Mouse (Mus musculus) heart, postnatal 10 days (tissue): ENCODE measurements around the gene Wdr89. TPM values are rescaled to one million over a fixed set of nuclear protein-coding genes. Genes with fewer than 3 reads are reported as not detected.

ENCODE experiments used
- DNase-seq, 2 experiments: peaks; one replicate each; pipeline ENCODE4 v3.0.0; 2021
- intact Hi-C: fragments of 180-260 bp; cut with DNase I; formaldehyde crosslinking; loops from one replicate; pipeline ENCODE4 v1.15.1; 2025
- total RNA-seq, 2 experiments: library from RNA; stranded (reverse); gene quantifications; 2 replicates each; pipeline ENCODE4 v1.2.3; 2021

The Wdr89 gene
- total RNA-seq, 2 experiments from 2014 or later: 2.5 to 3.6 TPM

GRCm38 (mm10) chr12:75670611-75671010, 1.3 kb upstream of the Wdr89 start:
- intact Hi-C loops: loop anchor here (5.0 kb wide), 1 partner anchor 102 kb away; no protein-coding TSS in a partner anchor
- no peak for DNase-seq

- no peak for DNase-seq
- intact Hi-C loops: loop anchor here (5.0 kb wide), 1 partner anchor 72 kb away; the partner anchor contains the start of gene Ppp2r5e
Measured at GRCm38 (mm10) chr12:75668916-75669257, 450 bp downstream of the Wdr89 start.

- intact Hi-C loops: loop anchor here (5.0 kb wide), 1 partner anchor 71 kb away; the partner anchor contains the start of gene Ppp2r5e
- DNase-seq: no peak
Measured at GRCm38 (mm10) chr12:75668221-75668620, 1.1 kb downstream of the Wdr89 start.

GRCm38 (mm10) chr12:75666939-75667338, 2.4 kb downstream of the Wdr89 start:
- DNase-seq: no peak
- intact Hi-C loops: loop anchor here (5.0 kb wide), 1 partner anchor 70 kb away; the partner anchor contains the start of gene Ppp2r5e

GRCm38 (mm10) chr12:75664516-75664810, 4.9 kb downstream of the Wdr89 start:
- DNase-seq: no peak
- intact Hi-C loops: no loop called here

GRCm38 (mm10) chr12:75663646-75664515, 5.5 kb downstream of the Wdr89 start:
- DNase-seq: no peak
- intact Hi-C loops: no loop called here

GRCm38 (mm10) chr12:75662376-75662775, 7.0 kb downstream of the Wdr89 start:
- no peak for DNase-seq
- intact Hi-C loops: no loop called here

- intact Hi-C loops: no loop called here
- no peak for DNase-seq
Measured at GRCm38 (mm10) chr12:75658403-75658802, 10.9 kb downstream of the Wdr89 start.

- intact Hi-C loops: loop anchor here (1.0 kb wide), 1 partner anchor 192 kb away; no protein-coding TSS in a partner anchor
- DNase-seq: peak; percentile 45 to 58
Measured at GRCm38 (mm10) chr12:75656580-75656979, 12.8 kb downstream of the Wdr89 start.

- intact Hi-C loops: no loop called here
- DNase-seq: no peak
Measured at GRCm38 (mm10) chr12:75654247-75654801, 15.0 kb downstream of the Wdr89 start.

- intact Hi-C loops: no loop called here
Measured at GRCm38 (mm10) chr12:75649706-75650093, 19.6 kb downstream of the Wdr89 start.

GRCm38 (mm10) chr12:75649058-75649705, 20.2 kb downstream of the Wdr89 start:
- no peak for DNase-seq
- intact Hi-C loops: no loop called here

More at GRCm38 (mm10) chr12:75649706-75650093, 19.6 kb downstream of the Wdr89 start:
- DNase-seq: no peak

GRCm38 (mm10) chr12:75648281-75648680, 21.1 kb downstream of the Wdr89 start:
- no peak for DNase-seq
- intact Hi-C loops: no loop called here

- intact Hi-C loops: no loop called here
- DNase-seq: no peak
Measured at GRCm38 (mm10) chr12:75647663-75648062, 21.7 kb downstream of the Wdr89 start.

GRCm38 (mm10) chr12:75645780-75646179, 23.6 kb downstream of the Wdr89 start:
- no peak for DNase-seq
- intact Hi-C loops: no loop called here

GRCm38 (mm10) chr12:75641726-75642125, 27.6 kb downstream of the Wdr89 start:
- intact Hi-C loops: no loop called here
- DNase-seq: no peak

GRCm38 (mm10) chr12:75638345-75638744, 31.0 kb downstream of the Wdr89 start:
- intact Hi-C loops: no loop called here
- no peak for DNase-seq

GRCm38 (mm10) chr12:75637103-75637502, 32.2 kb downstream of the Wdr89 start:
- intact Hi-C loops: no loop called here
- DNase-seq: no peak

- DNase-seq: no peak
- intact Hi-C loops: no loop called here
Measured at GRCm38 (mm10) chr12:75635771-75636430, 33.4 kb downstream of the Wdr89 start.

GRCm38 (mm10) chr12:75629618-75630017, 39.7 kb downstream of the Wdr89 start:
- intact Hi-C loops: no loop called here
- DNase-seq: no peak

- no peak for DNase-seq
- intact Hi-C loops: no loop called here
Measured at GRCm38 (mm10) chr12:75623292-75623691, 46.0 kb downstream of the Wdr89 start.
